Mouse (Mus musculus) spleen, adult 12 weeks (tissue): ENCODE data around the gene Trim8.

ENCODE experiments used
- DNase-seq: peaks from one replicate; pipeline ENCODE4 v3.0.0; 2022; ENCODE audit warnings: low spot score

Trim8 gene

DNA sequence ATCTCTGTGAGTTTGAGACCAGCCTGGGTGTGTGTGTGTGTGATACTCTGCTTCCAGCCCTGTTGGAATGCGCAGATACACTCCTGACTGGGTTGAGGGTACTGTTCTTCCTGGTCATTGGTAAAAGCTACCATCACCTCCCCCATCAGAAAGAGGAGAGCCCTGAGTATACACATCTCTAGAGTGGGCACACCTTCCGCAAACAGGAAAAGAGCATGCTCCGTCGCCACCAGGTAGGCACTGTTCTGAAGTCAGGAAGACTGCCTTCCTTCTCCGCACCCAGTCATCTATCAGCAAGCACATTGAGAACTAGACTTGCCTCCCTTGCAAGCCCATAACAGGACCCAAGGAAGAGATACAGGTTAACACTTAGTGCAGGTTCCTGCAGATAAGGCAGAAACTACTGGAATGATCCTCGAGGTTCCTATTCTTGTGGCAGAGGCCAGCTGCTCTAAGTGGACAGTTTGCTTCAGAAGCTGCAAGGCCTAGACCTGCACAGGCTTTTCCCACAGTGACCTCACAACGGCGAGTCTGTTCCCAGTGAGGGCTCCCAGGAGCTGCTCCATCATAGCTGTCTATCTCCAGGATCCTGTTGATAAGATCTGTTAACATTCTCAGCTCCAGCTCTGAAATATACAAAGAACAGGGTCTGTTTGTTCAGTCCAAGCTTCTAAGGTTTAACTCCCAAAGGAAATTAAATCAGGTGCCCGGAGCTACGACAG lies 20.7 kb upstream of the Trim8 start:
- no peak for DNase-seq

DNA sequence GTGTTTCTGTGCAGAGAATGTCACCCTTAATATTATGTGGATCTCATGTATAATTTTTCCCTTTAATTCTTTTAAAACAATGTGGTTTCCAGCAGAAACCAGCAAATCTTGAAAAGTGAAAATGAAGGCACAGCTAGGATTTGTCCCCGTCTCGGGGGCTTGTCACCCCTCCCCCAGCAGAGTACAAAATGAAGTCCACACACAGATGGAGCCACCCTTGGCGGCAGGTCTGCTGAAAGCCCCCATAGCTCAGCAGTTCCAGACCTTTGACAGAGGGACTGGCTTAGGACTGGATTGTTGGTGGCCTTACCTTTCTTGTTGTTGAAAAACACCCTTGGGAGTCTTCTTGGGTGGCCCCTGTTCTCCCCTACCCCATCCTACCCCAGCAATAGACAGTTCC lies 20.1 kb upstream of the Trim8 start:
- DNase-seq: no peak

DNA sequence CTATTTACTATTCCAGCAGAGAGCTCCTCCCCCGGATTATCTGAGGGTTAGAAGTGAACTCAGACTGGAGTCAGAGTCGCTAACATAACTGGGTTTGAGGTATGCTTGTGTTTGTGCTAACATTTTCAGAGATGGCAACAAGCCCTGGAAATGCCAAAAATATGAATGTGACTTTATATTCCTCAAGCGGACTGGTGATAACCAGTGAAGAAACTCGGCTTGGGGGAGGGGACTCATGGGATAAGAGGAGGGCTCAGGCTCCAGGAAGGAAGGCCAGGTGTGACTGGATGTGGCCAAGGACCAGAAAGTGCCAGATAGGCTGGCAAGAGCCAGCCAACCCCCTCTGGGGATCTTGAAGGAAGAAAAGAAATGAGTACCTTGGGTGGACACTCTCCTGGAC lies 19.7 kb upstream of the Trim8 start:
- DNase-seq: no peak

DNA sequence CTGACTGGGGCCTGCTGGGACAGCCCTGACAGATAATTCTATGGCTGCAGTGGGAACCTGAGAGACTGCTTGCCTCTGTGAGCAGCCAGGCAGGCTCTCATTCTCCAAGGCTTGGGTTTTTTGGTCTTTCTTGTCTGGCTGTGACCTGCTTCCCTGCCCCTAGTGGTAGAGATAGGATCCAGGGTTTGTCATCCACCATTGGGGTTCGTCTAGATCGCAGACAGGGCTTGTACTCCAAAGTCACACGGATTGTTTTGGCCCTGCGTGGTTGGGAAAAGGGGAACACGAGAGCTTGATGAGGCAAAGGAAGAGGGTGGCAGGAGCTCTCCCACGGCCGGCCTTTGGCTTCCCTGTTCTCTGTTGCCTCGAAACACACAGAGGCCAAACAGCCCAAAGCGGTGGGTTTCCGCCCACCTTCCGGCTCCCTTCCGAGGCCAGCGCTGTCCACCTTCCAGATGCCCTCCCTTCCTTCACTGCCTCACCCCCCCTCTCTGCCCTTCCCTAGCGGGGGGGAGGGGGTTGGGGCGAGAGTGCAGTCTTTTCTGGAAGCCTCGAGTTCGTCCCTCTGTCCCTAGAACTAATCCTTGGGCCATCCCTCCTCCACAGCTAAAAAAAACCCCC lies 18.5 kb upstream of the Trim8 start:
- no peak for DNase-seq

DNA sequence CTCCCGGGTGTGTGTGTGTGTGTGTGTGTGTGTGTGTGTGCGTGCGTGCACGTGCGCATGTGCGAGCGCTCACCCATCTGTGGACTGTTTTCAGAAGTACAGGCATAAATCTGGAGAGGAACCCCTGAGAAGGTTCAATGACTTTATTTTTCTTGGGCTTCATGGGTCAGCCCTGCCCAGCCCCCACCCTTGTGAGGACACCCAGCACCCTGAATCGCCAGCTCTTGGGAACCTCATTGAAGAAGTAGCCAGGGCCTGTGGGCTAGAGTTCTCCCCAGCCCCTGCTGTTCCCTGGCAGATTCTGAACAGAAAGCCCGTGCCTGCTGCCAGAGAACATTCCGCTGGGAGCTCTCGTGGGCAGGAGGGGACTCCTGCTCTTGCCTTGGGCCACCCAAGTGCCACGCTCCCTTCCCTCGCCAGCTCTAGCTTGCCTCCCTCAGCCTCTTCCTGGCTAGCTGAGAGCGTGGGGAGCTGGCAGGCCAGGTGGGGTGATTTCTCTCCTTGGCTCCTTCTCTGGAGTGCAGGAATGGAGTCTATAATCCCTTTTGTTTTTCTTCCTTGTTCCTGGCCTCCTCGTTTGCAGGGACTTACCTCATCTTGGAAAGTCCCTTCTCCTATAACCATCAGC lies 17.7 kb upstream of the Trim8 start:
- no peak for DNase-seq

DNA sequence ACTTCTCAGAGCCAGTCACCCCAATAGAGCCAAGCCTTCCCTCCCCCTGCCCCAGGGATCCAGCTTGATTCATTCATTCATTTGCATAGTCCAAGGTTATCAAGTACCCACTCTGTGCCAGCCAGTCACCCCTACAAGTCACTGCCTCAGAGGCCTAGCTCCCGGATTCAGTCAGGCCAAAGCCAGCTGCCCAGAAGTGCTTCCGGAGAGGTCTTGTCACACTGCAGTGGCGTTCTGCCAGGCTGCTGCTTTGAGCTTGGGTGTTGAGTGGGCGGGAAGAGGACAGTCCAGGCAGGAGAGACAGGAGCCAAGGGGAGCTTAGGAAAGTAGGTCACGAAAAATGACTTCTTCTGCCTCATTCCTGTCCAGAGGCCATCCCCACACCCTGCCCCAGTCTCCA lies 17.0 kb upstream of the Trim8 start:
- DNase-seq: no peak

DNA sequence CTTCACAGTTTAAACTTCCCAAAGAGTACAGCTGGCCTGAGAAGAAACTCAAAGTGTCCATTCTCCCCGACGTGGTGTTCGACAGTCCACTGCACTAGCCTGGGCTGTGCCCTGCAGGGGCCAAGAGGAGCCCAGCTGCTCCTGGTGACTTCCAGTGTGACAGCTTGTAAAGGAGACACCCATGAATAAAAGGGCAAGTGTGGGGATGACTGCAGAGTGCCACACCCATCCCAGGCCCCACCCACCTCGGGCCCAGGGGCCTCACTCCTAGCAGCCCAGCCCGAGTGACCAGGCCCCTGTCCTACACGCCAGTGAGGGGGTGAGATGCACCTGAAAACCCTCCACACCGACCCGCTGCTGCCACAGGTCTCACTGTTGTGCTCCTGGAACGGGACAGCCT lies 15.7 kb upstream of the Trim8 start:
- DNase-seq: no peak

DNA sequence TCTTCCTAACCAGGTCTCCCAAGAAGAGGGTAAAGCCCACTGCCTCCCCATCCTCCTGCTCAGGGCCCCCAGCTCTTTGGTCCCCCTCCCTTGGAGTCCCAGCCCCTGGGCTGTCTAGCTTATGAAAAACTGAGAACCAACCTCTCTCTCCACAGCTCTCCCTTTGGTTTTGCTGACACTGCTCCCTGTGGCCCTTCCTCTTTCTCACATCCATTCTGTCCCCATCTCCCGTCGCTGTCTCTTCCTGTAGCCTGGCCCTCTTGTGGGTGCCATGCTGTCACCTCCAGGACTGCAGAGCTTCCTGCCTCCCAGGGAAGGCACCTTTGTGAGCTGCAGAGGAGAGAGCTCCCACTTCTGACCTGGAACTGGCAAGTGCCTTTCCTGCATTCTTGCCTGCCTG lies 14.8 kb upstream of the Trim8 start:
- DNase-seq: no peak

DNA sequence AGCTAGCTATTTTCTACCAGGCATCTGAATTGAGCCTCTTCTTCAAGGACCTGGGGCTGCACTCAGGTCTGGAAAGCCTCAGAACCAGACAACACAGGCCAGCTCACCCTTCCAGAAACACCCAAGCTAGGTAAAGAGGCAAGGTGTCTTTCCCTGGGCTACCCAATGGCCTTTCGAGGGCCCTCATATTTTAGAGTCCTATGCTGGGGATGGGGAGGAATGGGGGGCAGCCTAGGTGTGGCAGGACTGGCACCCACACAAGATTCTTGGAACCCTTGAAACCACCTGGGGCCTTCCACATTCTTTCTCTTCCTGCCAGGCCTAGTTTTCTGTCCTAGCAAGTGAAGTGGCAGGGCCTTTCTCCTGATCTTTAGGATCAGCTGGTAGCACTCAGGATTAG lies 12.1 kb upstream of the Trim8 start:
- no peak for DNase-seq

DNA sequence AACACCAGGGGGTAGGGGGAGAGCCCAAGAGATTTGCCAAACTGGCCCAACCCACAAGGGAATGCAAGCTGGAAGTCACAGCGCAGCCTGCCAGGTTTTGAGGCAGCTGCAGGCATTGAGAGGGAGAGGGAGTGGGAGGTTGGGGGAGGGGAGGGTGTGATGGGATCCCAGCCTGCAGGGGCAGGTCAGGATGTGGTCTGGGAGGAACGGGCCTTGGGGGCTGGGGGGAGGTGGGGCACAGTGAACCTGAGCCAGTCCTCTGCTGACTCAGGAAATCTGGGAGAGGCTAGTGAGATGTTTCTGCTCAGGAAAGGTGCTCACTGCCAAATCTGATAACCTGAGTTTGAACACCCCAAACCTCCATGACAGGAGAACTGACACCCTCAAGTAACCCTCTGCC lies 10.9 kb upstream of the Trim8 start:
- DNase-seq: no peak

DNA sequence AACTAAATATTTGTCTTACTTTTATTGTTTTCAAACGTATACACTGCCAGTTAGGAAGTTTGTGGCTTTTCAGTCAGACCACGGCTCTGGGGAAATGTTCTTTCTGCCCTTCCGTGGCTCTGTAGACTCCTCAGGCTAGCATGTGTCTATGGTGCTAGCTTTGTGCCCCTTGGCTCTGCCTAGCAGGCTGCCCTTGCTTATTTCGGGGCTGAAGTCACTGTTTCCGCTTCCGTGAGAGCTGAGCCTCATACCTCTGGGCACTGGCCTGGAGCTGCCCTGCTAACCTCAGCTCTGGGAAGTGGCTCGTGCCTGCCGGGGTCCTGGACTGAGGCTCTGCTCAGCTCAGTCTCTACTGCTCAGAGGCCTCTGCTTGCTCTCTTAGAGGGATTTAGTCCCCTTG lies 6.4 kb upstream of the Trim8 start:
- DNase-seq: no peak

DNA sequence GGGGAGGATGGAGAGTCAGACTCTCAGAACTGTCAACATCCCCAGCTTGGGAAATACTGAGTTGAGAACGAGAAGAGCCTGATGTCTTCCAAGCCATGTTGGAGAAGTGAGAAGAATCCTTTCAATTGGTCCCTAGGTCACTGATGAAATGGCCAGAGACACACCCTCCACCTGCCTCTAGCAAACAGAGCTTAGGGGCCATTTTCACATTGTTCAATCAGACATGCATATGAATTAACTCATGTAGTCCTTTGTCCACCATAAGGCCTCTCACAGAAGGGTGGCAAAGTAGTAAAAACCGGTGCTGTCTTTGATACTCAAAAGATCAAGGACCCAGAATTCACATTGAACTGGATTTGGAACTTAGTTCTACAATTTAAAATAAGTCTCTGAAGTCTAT lies 4.3 kb upstream of the Trim8 start:
- no peak for DNase-seq

DNA sequence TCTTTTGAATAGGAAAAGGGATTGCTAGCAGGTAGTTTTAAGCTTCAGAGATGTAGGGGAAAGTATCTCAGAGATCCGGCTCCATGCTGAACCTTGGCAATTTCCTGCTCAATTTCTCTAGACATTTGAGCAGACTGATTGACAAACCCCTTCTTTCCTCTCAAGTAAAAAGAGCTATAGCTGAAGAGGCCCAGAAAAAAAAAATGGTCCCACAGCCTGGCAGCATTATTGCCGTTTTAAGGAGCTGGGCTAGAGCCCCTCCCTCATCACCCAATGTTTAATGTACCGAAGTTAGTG lies 2.0 kb upstream of the Trim8 start:
- DNase-seq: no peak

DNA sequence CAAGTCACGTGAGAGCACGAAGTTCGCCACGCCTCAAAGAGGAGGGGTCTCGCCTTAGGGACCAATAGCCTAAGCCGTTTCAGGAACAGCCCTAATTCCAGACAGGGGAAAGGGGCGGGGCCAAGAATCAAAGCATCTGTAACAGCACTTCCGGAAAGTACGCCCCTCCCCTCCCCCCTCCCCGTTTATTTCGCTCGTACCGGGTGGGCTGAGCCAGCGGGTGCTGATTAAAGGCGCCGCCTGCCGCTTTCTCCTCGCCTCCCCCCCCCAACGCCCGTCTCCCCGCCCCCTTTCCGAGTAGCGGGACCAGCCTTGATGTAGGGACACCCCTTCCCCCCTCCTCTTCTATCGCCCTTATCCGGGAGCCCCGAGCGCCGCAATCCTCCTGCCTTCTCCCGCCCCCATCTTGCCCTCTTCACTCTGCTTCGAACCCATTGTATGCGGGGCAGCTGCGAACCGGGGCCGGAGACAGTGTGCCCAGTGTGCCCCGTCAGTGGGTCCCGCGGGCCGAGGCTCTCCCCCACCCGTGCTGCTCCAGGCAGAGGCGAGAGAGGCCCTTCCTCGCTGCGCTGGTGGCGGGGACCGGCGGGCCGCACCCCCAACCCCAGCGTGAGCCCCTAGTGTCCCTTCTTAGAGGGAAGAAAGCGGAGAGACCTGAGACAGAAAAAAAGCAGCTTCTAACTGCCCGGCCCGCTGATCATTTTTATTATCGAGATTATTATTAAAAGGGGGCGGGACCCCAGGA lies 1.5 kb upstream of the Trim8 start:
- DNase-seq: peak; percentile 83

DNA sequence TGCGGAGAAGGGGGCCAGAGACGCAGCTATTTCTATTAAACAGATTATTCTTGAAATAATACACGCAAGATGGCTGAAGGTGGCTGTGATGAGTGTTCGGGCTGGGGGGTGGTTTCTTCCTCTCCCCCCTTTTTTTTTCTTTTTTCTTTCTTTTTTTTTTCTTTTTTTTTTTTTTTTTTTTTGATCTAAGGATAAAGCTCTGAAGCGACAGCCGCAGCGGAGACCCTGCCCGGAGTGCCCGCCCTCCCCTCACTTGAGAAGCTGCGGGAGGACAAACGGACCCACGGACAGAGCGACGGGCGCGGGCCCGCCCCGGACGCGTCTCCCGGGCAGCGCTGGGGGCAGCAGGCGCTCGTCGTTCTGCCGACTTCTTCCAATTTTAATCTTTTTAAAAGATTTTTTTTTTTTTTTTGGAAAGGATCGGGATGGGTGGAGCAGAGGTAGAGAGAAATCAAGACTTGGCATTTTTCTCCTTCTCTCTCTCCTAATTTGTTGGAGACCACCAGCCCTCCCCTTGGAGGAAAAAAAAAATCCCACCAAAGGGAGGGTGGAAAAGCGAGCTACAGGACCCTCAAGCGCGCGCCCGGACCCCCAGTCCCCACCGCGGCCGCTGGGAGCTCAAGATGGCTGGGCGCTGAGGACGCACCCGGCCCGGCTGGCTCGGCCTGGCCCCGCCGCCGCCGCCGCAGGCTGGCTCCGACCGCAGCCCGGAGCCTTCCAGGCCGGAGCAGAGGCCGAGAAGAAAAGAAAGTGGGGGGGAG lies 741 bp upstream of the Trim8 start:
- no peak for DNase-seq

DNA sequence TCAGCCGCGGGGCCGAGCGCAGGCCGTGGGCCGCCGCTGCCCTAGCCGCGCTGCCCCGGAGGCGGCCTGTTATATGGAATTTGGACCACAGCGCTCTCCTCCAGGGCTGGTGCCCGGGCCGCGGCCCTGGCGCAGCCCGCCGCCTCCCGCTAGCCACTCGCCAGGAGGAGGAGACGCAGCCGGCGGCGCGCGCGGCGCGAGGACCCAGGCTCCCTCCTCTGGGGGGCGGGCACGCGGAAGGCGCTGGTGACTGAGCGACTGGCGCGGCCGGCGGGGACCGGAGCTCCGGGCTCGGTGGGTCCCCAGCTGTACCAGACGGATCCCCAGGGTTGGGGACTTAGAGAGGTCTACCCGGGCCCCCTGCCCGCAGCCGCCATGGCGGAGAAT lies 560 bp downstream of the Trim8 start:
- DNase-seq: peak; percentile 65

DNA sequence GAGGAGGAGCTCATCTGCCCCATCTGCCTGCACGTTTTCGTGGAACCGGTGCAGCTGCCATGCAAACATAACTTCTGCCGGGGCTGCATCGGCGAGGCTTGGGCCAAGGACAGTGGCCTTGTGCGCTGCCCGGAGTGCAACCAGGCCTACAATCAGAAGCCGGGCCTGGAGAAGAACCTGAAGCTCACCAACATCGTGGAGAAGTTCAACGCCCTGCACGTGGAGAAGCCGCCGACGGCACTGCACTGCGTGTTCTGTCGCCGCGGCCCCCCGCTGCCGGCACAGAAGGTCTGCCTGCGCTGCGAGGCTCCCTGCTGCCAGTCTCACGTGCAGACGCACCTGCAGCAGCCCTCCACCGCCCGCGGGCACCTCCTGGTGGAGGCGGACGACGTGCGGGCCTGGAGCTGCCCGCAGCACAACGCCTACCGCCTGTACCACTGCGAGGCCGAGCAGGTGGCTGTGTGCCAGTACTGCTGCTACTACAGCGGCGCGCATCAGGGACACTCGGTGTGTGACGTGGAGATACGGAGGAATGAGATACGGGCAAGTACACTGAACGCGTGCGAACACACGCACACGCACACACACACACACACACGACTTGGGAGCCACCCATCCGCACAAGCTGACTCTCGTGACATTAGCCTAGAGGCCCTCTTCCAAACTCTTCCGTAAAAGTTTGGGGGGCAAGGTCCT lies 1.1 kb downstream of the Trim8 start:
- DNase-seq: peak; percentile 76

DNA sequence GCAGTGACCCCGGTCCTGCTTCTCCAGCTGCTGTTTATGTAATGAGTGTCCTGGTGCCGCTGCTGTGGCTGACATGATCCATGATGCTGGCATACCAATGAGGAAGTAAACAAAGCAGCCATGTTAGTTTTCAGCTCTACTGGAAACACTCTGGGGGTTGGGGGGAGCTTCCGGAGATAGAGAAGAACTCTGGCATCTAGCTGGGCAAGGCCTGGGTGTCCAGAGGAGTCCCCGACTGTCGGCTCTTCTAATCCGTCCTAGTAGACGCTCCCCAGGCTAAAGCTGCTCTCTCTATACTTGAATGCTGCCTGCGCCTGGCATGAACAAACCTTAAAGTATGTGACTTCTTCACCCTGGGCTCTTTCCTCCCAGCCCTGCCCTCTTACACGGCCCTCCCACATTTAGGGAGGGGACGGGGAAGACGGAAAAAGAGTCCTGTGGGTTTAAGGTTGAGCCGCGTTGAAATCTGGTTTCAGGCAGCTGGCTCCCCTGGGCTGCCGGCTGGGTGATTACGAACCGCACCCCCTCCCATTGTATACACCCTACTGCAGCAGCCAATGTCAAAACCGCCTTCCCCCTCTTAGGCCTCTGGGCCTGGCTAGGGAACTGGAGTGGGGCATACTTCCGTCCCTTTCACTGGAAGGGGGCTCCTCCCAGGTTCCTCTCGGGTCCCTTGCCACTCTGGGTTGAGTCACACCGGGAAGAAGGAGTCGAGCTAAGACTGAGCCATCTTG lies 2.0 kb downstream of the Trim8 start:
- peak; percentile 66 for DNase-seq

DNA sequence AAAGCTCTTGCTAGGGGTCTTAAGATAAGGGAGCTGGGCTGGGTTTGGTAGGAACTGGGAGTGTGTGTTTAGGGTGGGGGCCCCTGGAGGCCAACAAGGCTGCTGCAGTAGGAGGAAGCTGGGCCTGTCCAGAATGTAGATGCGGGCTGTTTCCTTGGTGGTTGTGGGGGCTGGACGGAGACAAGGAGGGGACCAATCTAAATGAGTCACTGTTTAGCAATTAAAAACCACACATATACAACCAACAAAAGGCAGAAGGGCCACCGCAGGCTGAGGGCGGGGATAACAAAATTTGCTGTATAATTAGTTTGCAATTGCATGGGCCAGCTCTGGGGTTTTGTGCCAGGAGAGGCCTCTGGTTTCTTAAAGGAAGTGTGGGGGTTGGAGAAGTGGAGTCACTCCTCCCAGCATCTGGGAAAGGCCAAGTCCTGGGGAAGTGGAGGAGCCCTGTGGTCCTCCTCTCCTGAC lies 2.6 kb downstream of the Trim8 start:
- DNase-seq: no peak

DNA sequence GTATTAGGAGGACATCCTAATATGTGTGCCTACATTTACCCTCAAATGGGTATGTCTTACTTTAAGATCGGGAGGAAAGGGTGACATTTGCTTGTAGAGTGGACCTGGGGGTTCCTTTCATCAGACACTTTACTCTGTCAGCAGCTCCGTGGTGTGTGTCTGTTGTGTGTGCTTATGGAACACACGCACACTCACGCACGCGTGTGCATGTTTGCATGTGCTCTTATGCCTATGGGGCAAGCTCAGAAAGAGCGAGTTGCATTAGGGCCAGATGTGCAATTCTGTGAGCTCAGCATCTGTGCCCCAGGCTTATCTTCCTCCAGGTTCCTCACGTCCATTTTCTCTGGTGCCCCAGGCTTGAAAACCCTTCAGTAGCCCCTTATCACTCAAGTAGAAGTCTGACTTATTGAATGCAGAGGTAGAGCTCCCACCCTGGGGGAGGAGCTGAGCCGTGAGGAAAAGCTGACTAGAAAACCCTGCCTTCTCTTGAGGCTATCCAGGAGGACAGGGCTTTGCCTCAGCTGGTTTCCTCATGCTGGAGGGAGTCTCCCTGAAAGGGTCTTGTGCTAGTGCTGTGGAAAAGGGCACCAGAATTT lies 3.4 kb downstream of the Trim8 start:
- no peak for DNase-seq
